Mouse (Mus musculus) embryo, embryonic 10.5 days (tissue): ENCODE results near the gene Osbpl9.

ENCODE experiments used
- DNase-seq: peaks from one replicate; pipeline ENCODE4 v3.0.0-alpha.2; 2015; ENCODE audit warnings: low spot score

Osbpl9 gene

DNA sequence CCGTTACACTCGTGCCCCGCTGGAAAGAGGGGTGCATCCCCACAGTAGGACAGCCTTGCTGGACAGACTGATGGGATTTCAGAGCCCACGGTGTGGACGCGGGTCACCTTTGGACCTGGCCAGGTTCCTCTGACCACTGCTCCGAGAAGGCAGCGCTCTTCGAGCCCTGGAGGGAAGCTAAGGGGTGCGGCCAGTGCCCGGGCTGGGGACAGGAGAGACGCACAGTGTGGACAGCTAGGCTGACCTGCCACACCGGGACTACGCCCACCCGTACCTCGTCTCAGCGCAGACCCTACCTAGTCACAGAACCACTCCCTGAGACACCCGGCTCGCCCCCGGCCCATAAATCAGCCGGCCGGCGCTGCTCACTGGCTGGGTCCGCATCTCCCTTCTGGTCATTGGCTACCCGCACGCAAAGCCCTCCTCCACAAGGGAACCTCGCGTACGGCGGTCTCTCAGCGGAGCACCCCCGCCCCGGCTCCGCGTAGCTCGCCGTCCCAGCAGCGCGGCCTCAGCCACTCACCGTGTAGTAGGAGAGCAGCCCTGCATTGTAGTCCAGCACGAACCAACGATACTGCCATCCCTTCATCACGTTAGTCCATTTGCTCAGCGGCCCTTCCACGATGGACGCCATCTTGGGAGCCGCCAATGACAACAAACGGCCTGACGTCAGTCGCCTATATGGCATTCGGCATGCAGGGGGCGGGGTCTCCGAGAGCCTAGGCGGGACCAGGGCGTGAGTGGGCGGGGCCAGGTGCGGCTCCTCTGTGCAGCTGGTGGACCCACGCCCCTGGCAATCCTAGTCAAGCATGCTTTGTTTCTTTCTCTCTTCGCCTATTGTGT, at the start of gene Osbpl9:
Osbpl9 (minus strand) TSS at position 691 of the 843 bp plus-strand sequence.
- DNase-seq, result peak; percentile 99

DNA sequence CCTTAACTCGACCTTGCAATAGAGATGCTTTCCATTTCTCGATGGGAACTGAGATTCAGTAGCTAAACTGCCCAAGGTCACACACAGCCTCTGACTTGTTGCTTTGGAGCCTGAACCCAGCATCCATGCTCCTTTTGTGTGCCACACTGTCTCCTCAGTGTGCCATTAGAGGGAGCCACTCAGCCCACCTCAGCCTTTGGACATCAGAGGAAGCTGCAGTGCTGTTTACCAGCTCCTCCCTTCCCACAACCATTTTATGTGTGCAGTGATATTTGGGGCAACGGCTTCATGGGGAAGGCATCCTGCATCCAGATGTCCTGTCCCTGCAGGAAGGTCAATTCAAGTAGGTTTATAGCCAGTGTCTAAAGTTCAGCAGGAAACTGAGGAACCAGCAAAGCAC, 49.5 kb upstream of the Osbpl9 start:
- DNase-seq, result peak; percentile 54

DNA sequence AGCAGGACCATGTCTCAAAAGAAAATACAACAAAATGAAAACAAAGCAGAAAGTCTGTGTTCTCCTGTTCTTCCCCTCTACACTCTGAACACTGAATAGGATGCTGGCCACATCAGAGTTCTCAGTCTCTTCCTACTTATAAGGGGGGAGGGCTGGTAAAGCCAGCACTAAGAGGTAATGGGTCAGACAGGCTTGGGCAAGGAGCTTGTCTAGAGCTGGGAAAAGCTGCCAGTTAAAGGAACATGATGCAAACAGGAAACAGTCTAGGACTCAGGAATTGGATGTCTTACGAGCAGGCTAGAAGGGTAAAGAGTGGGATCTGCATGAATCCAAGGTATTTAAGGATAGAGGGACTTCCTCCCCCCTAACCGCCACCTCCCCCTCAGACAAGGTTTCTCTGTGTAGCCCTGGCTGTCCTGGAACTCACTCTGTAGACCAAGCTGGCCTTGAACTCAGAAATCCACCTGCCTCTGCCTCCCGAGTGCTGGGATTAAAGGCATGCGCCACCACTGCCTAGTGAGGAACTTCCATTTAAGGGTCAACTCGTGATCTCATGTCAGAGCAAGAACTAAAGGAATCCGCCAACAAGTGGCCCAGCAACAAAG, 43.0 kb upstream of the Osbpl9 start:
- no peak for DNase-seq

DNA sequence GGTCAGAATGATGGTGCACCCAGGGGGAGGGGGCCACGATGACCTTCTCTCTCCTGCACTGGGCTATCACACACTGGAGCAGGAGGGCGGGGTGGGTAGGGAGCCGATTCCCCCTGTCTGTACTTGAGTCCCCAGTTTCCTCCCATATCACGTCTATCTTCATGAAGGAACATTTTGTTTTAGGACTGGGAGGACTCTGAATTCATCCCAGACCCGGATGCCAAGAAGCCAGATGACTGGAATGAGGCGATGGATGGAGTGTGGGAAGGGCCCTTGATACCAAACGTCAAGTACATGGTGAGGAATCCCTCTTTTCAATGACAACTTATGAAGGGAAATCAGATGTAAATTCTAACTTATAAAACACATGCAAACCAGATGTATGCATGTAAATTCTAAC, 42.4 kb upstream of the Osbpl9 start:
- DNase-seq, result no peak

DNA sequence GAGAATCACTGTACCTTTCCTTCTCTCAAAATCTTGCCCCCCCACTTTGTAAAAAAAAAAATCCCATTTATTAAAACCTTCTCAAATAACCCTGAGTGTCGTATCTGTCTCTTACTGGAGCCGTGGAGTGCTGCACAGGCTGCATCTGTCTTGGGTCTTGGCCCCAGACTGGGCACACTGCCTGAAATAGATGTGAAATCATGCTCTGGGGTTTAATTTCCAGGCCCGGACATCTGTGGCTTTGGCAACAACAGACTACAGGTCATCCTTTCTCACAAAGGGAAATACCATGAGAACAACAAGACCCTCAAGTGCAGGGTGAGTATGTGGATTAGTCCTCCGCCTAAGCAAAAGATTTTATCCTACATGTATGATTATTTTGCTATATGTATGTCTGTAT, 39.9 kb upstream of the Osbpl9 start:
- DNase-seq, result no peak

DNA sequence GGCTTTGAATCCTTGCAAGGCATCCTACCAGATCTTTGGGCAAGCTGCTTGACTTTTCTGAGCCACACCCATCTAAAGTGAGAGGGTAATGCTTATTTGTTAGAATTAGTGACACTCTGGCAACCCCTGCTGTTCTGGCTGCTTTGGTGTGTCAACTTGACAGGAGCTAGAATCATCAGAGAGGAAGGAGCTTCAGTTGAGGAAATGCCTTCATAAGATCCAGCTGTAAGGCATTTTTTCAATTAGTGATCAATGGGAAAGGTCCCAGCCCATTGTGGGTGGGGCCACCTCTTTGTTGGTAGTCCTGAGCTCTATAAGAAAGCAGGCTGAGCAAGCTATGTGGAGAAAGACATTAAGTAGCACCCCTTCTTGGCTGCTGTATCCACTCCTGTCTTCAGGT, 39.1 kb upstream of the Osbpl9 start:
- peak; percentile 53 for DNase-seq

DNA sequence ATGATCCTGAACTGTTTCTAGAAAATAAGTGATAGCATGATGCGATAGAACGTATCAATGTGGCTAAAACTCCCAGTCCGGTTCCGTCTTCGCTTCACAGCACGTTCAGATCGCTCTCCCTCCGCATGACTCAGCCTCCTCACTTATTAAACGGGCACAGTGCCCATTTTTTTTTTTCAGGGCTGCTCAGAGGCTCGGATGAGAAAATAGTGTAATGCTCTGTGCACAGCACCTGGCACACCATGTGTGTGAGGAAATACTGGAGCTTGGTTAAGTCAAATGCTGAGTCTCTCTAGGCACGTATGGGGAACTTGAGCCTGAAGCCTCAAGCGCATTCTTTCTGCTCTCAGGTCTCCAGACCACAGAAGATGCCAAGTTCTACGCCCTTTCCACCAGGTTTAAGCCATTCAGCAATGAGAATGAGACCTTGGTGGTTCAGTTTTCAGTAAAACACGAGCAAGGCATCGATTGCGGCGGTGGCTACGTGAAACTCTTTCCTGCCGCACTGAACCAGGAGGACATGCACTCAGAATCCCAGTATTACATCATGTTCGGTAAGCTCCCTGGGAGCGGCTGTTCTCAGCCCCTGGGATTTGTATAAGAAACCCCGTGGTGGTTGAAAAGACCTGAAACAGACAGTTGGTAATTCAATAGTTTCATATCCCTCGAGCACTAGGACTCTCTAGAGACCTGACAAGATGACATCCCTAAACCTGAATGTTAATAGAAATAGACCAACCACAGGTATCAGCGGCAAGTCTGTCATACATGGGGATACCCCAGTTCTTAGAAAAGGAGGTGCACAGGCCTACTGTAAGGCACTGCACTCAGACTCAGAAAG, 36.6 kb upstream of the Osbpl9 start:
- no peak for DNase-seq

DNA sequence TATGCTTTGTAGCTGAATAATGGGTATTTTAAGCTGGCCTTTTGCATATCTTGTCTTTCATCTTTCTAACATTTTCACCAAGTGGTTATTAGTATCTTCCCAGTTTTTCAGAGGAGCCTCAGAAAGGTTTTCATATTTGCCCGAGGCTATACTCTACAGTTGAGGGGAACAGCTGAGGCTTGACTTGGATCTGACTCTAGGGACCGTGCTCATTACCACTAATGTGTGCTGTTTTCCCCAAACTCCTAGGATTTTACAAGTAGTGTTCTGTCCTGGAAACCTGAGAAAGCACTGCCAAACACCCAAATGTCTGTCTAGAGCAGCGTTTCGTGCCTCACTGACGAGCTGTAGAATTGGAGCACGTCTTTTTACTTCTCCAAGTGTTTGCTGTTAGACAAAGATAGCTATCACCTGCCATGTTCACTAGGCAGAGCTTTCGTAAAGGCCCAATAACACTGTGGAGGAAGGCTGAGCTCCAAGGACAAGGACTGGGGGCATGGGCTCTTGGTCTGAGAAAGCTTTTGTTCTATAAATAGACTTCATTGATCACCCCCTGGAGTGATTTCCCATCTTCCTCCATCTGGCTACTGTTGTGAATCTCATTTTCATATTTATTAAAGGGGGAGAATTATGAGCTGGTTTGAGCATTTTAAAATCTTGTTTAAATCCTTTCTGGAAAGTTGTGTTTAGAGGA, 34.3 kb upstream of the Osbpl9 start:
- DNase-seq, result no peak

DNA sequence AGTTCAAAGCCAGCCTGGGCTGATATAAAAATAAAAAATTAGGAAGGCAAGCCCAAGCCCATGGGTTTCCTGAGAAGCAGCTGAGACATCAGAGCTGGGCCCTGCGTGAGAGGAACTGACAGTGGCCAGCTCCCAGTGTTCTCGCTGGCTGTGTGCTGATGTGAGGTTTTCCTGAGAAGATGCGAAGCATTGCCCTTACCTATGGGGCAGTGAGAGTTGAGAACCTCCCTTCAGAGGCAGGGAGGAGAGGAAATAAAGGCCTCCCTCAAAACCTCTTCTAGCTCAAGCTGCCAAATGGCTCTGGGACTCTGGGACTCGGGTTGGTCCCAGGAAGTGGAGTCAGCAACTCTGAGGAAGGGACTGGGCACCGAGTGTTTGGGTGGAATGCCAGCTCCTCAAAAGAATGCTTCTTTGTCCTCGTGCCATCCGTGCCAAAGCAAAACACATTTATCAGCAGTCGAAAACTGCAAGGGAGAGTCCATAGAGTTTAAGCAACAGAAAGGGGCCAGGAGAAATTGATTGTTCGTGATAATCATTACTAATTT, 32.8 kb upstream of the Osbpl9 start:
- DNase-seq, result no peak

DNA sequence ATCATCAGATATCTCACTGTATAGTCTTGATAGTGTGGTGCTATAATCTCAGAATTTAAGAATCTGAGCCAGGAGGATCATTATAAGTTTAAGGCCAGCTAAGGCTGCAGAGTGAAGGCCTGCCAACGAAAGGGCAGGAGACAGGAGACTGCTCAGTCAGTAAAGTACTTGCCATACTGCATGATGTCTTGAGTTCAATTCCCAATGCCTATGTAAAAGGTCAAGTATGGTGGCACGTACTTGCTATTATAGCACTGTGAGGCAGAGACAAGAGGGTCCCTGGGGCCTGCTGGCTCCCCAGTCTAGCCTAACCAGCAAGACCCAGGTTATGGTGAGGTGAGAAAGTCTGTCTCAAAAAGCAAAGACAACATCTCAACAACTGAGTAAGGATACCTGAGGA, 32.1 kb upstream of the Osbpl9 start, which contains the start of gene Calr4:
Calr4 (plus strand) TSS at position 301 of the 400 bp plus-strand sequence.
- DNase-seq, result no peak

DNA sequence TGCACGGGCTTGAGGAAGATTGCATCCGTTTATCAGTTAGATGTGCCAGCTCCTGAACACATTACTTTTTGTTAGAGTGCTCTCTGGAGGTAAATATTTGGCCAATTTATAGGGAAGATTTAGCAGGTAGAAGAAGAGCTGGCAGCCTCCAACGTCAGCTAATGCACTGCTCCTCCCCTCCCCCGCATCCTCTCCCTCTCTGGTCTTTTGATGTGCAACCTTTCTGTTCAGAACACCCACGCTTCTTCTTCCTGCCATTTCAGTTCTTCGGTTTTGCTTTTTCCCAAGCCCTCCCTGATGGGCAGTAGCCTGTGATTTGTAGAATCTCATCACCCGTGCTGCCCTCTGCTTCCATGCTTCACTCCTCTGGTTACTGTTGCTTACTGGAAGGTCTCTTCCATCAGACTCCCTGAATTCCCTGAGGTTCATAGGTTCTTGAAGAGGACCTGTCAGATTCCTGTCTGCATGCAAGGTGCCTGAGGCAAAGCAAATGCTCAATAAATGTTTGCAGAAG, 27.8 kb upstream of the Osbpl9 start:
- DNase-seq, result no peak

DNA sequence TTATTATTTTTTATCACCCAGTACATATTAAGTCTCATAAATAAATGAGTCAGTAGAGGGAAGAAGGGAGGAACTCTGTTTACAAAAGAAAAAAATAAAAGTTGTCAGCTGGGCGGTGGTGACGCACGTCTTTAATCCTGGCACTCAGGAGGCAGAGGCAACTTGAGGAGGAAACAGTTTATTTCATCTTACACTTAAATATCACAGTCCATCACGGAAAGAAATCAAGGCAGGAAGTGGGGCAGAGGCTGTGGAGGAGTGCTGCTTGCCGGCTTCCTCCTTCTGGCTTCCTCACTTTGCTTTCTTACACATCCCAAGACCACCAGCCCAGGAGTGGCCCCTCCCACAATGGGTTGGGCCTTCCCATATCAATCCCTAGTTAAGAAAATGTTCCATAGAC, 24.0 kb upstream of the Osbpl9 start:
- DNase-seq, result no peak

DNA sequence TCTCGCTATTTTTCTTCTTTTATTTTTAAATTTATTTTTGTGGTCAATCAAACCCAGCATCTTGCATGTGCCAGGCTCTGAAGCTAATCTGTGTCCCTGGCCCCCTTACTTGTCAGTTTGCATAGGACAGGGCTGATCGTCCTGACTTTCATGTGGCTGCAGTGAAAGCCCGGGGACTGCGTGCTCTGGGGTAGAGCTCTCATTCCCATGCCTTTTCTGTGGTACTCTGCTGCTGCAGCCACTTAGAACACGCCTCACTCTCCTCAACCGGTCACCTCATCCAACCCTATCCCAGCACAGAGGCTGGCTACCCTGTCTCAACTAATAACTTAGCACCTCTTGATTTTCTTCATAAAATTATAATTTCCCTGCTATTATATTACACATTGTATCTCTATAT, 23.5 kb upstream of the Osbpl9 start:
- DNase-seq, result no peak

DNA sequence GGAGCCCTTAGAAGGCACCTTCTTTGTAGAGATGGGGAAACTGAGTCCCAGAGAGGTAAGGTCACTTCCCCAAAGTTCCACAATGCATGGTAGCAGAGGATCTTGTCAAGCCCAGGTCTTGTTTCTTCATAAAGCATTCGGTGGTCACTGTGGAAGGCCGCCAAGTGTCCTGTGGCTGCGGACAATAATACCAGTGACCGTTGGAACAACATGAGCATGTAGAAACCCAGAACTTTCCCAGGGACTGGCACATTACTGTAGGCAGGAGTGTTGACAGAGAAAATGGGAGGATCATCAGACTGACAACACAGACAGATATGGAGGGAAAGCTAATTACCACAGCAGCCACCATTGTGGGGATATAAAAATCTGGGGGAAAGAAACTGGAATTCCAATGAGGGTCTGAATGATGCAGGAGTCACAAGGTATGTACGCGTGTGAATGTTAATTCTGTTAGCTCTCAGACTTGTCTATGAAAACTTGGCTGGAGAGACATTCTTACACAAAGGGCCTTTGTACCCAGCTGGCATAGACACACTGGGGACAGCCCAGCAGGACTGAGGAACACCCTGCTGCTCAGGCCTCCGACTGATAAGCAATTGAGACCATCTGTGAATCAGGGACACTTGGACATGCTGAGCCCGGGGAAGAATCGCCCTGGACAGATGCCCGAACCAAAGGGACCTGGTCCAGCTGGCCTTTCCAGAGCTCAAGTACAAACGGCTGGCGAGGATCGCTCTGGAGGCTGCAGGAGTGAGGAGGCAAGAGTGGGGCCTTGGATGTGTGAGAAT, 22.9 kb upstream of the Osbpl9 start:
- no peak for DNase-seq

DNA sequence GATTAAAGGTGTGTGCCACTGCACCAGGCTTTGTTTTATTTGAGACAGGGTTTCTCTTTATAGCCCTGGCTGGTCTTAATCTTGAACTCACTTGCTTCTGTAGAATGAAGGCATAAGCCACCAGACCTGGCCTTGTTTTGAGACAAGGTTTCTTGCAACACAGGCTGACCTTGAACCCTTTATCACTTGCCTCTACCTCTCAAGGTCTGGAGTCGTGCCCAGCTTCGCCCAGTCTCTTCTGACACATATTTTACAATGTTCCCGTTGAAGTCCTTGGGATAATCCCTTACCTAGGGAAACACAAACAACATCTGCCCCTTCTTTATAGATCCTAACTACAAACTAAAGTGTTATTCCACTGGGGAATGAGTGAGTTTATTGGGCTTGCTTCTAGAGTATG, 19.9 kb upstream of the Osbpl9 start:
- DNase-seq, result no peak

DNA sequence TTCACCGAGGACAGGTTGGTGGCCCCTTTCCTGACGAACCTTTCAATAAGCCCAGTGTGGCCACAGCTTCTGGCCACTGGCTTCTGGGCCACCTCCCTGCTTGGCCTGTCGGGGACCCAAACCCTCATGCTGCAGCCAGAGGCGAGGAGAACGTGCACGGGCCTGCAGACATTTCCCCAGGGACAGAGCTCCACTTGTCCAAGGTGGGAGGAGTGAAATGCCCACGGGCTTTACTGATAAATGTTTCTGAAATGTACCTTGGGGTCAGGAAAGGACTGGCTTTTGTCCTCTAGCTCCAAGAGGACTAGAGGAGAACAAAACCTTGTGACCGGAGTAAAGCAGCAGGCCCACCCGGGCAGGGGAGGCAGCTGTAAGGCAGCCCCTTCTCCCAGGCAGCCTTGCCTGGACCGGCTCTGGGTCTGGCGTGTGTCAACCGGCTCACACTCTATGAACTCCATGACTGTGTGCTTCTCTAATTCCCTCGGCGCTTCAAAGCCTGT, 18.4 kb upstream of the Osbpl9 start:
- no peak for DNase-seq

DNA sequence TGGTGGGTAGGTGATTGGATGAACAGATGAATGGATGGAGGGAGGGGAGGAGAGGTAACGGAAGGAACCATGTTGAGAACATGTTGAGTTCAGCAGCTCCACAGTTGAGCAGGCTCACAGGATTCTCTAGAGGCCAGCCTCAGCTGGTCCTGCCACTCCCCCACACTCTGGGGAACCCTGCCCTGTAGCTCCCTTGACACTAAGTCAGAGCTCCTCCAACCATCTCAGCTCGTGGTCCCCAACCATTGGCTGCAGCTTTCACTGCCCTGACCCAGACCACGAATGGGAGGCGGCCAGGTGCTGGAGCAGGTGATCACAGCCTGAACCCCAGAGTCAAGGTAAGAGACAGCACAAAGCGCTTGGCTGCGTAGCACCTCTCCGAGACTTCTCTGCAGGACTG, 15.9 kb upstream of the Osbpl9 start:
- no peak for DNase-seq

DNA sequence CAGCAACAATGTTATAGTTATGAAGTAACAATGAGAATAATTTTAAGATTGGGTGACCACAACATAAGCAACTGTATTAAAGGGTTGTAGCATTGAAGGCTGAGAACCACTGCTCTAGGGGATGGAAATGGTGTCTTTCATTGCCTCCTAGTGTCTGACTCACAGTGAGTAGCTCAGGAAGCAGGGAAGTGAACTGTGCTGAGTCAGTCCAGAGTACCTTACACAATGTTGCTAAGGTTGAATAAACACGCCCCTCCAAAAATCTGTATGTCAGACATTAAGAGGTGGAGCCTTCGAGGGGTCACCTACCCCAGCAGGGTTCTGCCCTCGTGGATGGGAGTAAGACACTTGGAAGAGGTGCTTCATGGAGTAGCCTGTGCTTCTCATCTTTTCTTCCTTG, 11.9 kb upstream of the Osbpl9 start:
- no peak for DNase-seq

DNA sequence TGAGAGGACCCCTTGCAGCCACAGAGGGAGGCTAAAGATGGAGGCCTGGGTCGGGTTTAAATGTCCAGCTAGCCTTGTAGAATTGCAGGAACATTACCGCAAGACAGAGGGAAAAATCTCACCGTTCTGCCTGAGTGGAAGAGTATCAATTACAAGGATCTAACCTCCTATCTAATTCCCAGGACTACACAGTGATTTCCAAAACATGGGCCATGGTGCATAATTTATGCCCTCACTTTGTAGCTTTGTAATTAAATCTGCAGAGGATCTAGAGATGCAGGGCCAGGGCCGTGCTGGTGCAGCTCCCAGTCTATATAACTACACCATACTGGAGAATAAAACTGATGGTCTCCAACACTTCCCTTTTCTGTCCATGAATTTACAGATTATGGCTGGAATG, 8.8 kb upstream of the Osbpl9 start:
- DNase-seq, result no peak

DNA sequence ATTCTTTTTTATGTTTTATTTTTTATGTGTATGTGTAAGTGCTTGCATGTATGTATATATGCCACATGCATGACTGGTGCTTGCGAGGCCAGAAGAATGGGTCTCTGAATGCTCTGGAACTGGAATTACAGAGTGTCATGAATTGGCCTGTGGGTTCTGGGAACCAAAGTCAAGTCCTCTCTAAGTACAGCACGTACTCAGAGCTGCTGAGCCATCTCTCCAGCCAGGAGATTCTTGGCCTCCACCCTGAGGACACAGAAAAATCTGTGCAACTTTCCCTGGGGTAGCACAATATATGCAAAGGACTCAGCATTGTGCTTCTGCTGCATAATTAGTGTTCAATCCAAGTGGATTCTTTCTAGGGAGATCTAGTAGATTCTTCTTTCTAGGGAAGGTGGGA, 8.2 kb upstream of the Osbpl9 start:
- DNase-seq, result no peak

DNA sequence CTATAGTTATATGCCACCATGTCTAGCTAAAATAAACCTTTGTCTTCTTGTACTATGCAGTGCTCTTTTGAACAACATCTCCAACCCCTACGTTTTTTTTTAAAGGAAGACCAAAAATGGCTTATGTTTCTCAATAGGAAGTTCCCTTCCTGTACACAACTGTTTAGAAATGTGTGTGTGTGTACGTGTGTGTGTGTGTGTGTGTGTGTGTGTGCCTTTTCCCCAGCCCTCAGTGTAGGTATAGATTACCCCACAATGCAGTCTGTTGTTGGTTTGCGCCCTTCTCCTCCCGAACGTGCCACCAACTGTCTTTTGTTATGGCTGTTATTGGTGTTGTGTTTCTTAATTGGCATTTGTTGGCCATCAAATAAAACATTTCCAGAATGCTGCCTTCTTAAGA, 5.5 kb upstream of the Osbpl9 start:
- DNase-seq, result no peak
